Mouse (Mus musculus): ENCODE data around the gene Specc1. TPM values are rescaled to one million over a fixed set of nuclear protein-coding genes. Genes with fewer than 3 reads are reported as not detected.

Specc1 gene
- total RNA-seq, 2 experiments from 2014 or later: 1.5 to 2.3 TPM

GRCm38 (mm10) chr11:62194217-62194616 lies 237.7 kb downstream of the Specc1 start:
- no peak overlapping the region for H3K27ac ChIP-seq
- no peak overlapping the region for H3K4me3 ChIP-seq
- DNase-seq: no peak
- intact Hi-C loops (cut with DNase I): no loop called here
- no peak for TF ChIP-seq CTCF (IDR thresholded peaks at IDR 0.05)

DNA sequence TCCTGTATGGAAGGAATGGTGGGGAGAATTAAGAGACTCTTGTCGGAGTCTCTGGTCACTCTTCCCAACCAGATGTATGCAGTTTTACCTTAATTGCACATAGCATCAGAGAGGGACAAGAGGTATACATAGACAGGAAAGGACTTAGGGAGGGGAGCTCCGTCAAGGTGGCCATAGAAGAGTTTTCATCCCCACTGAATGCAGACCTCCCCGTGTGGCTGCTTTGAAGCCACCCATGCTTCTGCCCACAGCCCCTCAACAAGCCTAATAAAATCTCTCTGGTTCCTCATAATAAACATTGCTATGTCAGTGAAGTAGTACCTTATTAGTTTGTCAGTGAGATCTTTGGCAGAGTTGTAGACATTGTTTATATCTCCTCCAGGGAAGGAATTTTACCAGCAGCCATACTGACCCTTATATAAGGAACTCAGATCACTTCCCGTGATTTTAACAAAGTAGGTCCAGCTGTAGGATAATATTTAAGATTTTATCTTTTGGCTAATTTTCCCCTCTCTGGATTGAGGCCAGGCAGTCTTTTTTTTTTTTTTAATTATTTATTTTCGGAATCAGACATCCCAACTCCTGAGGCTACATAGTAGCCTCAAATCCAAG lies 244.4 kb downstream of the Specc1 start:
- Histone ChIP-seq H3K27ac (no peak overlapping the region), H3K4me3 (no peak overlapping the region)
- TF ChIP-seq CTCF (IDR thresholded peaks at IDR 0.05): no peak
- DNase-seq: no peak
- intact Hi-C loops (cut with DNase I): no loop called here

DNA sequence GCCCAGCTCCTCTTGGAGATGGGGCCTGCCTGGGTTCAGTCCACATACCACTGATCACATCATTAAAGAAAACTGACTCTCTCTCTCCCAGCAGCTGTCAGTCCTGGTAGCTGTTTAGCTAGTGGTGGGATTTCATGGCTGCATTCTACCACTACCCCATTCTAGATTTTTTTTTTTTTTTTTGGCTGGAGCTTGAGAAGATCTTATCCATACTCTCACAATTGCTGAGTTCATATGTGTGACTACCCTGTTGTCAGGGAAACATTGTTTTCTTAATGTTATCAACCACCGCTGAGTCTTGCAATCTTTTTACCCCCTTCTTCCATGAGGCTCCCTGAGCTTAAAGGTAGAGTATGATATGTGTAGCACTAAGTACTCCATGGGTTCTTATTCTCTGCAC lies 246.1 kb downstream of the Specc1 start:
- H3K4me3 ChIP-seq: no peak overlapping the region
- no peak for DNase-seq
- no peak for TF ChIP-seq CTCF (IDR thresholded peaks at IDR 0.05)
- intact Hi-C loops (cut with DNase I): no loop called here
- H3K27ac ChIP-seq: no peak overlapping the region

DNA sequence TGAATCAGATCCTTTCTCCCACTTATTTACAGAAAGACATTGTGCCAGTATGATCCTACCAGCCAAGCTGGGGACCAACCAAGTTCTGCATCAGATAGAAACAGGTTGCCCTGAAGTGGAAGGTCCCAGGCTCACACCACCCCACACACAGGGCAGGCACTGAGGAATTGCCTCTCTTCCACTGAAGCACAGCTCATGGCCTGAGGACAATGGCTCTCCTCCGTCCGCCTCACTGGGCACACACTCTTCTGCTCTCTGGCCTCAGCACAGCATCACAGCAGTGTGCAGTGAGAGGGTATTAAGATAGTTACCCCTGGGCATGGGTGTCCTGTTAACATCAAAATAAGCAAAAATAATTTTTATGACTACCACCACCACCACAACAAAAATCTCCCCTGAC lies 252.5 kb downstream of the Specc1 start:
- TF ChIP-seq CTCF (IDR thresholded peaks at IDR 0.05): no peak
- DNase-seq: no peak
- Histone ChIP-seq H3K4me3 (no peak overlapping the region), H3K27ac (no peak overlapping the region)
- intact Hi-C loops (cut with DNase I): no loop called here

GRCm38 (mm10) chr11:62209891-62210290 lies 253.3 kb downstream of the Specc1 start:
- DNase-seq: no peak
- TF ChIP-seq CTCF (IDR thresholded peaks at IDR 0.05): no peak
- no peak overlapping the region for H3K4me3 ChIP-seq
- intact Hi-C loops (cut with DNase I): no loop called here
- no peak overlapping the region for H3K27ac ChIP-seq

GRCm38 (mm10) chr11:62213384-62213989 lies 256.9 kb downstream of the Specc1 start:
- intact Hi-C loops (cut with DNase I): no loop called here
- no peak overlapping the region for H3K27ac ChIP-seq
- DNase-seq: no peak
- no peak overlapping the region for H3K4me3 ChIP-seq
- TF ChIP-seq CTCF (IDR thresholded peaks at IDR 0.05): no peak

- intact Hi-C loops (cut with DNase I): no loop called here
- no peak for TF ChIP-seq CTCF (IDR thresholded peaks at IDR 0.05)
- H3K27ac ChIP-seq: no peak overlapping the region
- no peak overlapping the region for H3K4me3 ChIP-seq
- DNase-seq: no peak
Measured at GRCm38 (mm10) chr11:62215107-62215506, 258.5 kb downstream of the Specc1 start.

GRCm38 (mm10) chr11:62217751-62218150 lies 261.2 kb downstream of the Specc1 start:
- TF ChIP-seq CTCF (IDR thresholded peaks at IDR 0.05): no peak
- no peak overlapping the region for H3K27ac ChIP-seq
- intact Hi-C loops (cut with DNase I): no loop called here
- no peak overlapping the region for H3K4me3 ChIP-seq
- DNase-seq: no peak

GRCm38 (mm10) chr11:62220756-62221510 lies 264.4 kb downstream of the Specc1 start:
- Histone ChIP-seq H3K27ac (no peak overlapping the region), H3K4me3 (no peak overlapping the region)
- intact Hi-C loops (cut with DNase I): no loop called here
- peak; percentile 26 for DNase-seq
- no peak for TF ChIP-seq CTCF (IDR thresholded peaks at IDR 0.05)

- intact Hi-C loops (cut with DNase I): no loop called here
- peak overlapping the region; percentile 63; the same call in 1 of the 2 replicates for H3K27ac ChIP-seq
- no peak for TF ChIP-seq CTCF (IDR thresholded peaks at IDR 0.05)
- no peak overlapping the region for H3K4me3 ChIP-seq
- DNase-seq: no peak
Measured at GRCm38 (mm10) chr11:62223416-62223815, 266.9 kb downstream of the Specc1 start.

DNA sequence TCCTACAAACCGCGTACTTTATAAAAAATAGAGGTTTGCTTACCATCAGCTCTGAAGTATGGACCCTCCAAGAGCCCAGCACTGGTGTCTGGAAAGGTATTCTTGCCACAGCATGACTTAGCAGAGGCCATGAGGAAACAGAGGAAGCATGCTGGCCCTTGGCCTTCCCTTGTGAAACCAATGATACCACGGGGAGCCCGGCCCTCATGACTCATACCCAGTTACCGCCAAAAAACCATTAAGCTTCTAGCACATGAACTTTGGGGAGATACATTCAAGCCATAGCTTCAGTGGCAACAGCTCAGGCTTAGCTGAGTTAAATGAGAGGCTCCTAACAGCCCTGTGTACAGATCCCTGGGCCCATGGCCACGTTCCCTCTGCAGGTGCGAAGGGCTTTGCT lies 267.4 kb downstream of the Specc1 start:
- peak overlapping the region; percentile 63 for H3K27ac ChIP-seq
- intact Hi-C loops (cut with DNase I): no loop called here
- DNase-seq: peak; percentile 59
- H3K4me3 ChIP-seq: no peak overlapping the region
- no peak for TF ChIP-seq CTCF (IDR thresholded peaks at IDR 0.05)

DNA sequence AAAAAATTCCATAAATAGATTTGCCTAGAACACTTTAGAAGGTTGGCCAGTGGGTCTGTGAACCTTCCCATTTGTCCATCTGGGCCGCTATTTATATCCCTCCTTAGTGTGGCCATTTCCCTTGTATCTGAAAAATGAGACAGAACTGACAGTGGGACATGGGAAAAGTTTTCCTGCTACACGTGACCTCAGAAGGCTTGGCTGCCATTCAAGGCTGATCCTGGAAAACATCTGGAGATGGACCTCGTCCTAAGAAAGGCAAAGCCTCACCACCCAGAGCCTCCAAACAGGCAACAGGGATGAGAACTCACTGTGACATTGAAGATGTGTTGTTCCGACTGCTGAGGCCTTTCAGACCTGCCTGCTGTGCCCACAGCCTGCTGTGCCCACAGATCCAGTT lies 268.2 kb downstream of the Specc1 start:
- TF ChIP-seq CTCF (IDR thresholded peaks at IDR 0.05): no peak
- DNase-seq: peak; percentile 41
- Histone ChIP-seq H3K4me3 (no peak overlapping the region), H3K27ac (peak overlapping the region; percentile 63)
- intact Hi-C loops (cut with DNase I): no loop called here

GRCm38 (mm10) chr11:62240631-62241261 lies 284.2 kb downstream of the Specc1 start:
- H3K4me3 ChIP-seq: no peak overlapping the region
- no peak overlapping the region for H3K27ac ChIP-seq
- no peak for DNase-seq
- intact Hi-C loops (cut with DNase I): no loop called here
- no peak for TF ChIP-seq CTCF (IDR thresholded peaks at IDR 0.05)

Measured in gastrocnemius, adult 2 months (tissue).